Mouse (Mus musculus) erythroblast, embryonic 14.5 days (primary cell): ENCODE data around the gene Asb16. TPM values are rescaled to one million over a fixed set of nuclear protein-coding genes. Genes with fewer than 3 reads are reported as not detected.

Experiments
- H3K27me3 ChIP-seq: 2 replicates; pipeline ENCODE4 v1.6.1; 2012; ENCODE audit warnings: inconsistent platforms; ENCODE audit not compliant: control insufficient read depth
- H3K36me3 ChIP-seq: 2 replicates; pipeline ENCODE4 v1.6.1; 2012; ENCODE audit warnings: mild to moderate bottlenecking, inconsistent platforms; ENCODE audit not compliant: control insufficient read depth
- H3K4me1 ChIP-seq: 2 replicates; pipeline ENCODE4 v1.6.1; 2012; ENCODE audit warnings: inconsistent platforms; ENCODE audit not compliant: control insufficient read depth
- H3K4me3 ChIP-seq: replicated peaks from 2 replicates; pipeline ENCODE3; 2012; ENCODE audit warnings: moderate library complexity, mild to moderate bottlenecking, inconsistent platforms
- H3K9me3 ChIP-seq: 2 replicates; pipeline ENCODE4 v1.6.1; 2012; ENCODE audit warnings: low read length, inconsistent platforms, mixed read lengths; ENCODE audit not compliant: control insufficient read depth
- GATA1 ChIP-seq: IDR thresholded peaks from 2 replicates; pipeline ENCODE4 v1.6.1; 2012; ENCODE audit warnings: low read length, inconsistent platforms, mixed read lengths
- TAL1 ChIP-seq: IDR thresholded peaks from 3 replicates; pipeline ENCODE4 v1.6.1; 2012; ENCODE audit warnings: low read length, inconsistent platforms, mixed read lengths
- polyA plus RNA-seq: library from polyadenylated mRNA; stranded (reverse); fragments of >175 nt; gene quantifications from 2 replicates; pipeline ENCODE4 v1.2.3, GENCODE M21; 2012

Asb16 gene
- polyA plus RNA-seq, 1 experiment, result 0.02 TPM

DNA sequence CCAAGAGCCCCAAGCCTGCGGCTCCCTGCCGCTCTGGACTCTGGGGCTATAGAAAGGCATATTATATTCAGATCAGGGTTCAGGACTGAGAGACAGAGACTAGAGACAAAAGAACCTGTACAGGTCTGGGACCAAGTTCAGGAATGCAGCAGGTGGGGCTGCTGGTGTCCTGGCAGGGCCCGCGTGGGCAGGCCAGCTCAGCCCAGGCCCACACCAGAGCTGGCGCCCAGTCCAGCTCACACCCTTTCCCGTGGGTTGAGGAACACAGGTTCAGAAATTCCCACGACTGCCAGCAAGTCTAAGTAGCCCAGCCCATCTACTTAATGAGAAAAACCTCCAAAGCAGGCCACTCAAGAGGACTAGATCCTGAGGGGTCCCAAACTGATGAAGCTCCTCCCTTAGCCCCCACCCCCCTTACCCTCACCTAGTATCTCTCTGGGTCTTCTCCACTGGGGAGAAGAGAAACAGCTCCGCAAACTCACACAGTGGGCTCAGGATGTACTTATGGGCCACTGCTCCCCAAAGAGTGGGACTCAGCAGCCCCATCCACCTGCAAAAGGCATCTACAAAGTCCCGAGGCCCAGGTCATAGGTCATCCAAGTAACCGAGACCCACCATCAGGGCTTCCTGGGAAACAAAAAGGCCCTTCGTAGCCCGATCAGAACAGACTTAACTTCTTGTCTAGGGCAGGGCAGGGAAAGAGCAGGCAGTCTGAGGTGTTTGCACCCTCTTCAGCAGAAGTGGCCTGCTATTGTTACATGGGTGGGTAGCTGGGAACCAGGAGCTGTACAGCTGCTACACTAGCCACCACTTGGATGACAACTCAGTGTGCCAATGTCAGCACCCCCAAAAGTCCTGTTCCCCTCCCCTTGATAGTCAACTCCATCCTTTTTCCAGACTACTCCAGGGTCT is 42.2 kb upstream of the Asb16 start:
- Histone ChIP-seq H3K36me3 (no peaks in the 10 kb centered on the region), H3K27me3 (peaks cover 82% of the 10 kb centered on the region), H3K4me3 (no peak overlapping the region), H3K9me3 (no peaks in the 10 kb centered on the region), H3K4me1 (peaks cover 51% of the 10 kb centered on the region)
- TF ChIP-seq GATA1 (no peak), TAL1 (no peak)

DNA sequence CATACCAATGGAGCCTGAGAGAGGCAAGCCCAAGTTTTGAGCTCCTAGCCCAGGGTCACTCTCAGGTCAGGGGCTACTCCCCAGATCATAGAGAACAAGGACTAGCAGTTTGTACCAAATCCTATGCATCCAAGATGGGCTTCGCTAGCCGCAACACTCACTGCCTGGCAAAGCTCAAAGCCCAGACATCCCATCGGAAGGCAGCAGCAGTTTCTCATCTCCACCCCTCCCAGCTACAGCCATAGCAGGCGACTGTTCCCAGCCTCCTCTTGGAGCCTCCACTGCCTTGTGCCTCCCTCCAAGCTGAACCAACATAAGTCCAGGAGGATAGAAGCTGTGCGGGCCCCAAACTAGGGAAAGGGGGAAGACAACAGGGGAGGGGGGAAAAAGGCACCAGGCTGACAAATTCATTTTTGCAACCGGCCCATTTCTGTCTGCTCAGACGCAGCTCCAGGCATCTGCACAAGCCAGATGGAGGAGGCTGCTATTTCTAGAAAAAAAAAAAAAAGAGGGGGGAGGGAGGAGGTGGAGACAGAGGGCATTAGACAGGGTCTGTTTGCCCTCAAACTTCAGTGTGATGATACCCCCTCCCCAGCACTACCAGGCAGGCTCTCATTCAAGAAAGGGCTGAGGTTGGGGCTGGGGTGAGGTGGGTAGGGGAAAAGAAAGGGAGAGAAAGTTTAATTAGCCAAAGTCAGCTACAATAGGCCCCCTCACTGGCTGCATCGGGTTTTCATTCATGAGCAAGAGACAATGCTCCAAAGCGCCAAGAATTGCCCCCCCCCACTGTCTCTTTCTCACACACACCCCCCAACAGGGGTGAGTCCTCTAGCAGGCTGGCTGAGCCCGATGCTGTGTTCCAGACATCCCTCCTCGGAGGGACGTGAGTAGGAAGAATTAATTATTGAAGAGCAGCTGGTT is 41.0 kb upstream of the Asb16 start:
- peaks cover 51% of the 10 kb centered on the region for H3K4me1 ChIP-seq
- peaks cover 80% of the 10 kb centered on the region for H3K27me3 ChIP-seq

DNA sequence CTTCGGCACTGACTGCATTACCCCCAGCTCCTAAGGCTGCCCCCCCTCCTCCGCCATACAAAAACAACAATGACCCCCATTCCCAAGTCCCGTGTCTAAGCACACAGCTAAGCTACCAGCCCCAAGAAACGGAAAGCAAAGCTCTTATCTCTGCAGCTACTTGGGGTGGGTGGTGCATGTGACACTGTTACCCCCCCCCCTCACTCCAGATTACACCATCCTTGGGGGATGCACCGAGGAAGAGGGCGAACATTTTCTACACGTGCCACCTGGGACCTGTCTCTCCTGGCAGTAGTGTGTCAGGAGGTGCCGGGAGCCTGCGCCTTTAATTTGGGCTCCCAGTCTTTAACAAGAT is 40.4 kb upstream of the Asb16 start:
- H3K9me3 ChIP-seq, result no peaks in the 10 kb centered on the region
- TF ChIP-seq TAL1, result no peak
- TF ChIP-seq GATA1, result no peak
- H3K4me1 ChIP-seq, result peaks cover 51% of the 10 kb centered on the region
- peak overlapping the region; percentile 36 for H3K4me3 ChIP-seq
- peaks cover 86% of the 10 kb centered on the region for H3K27me3 ChIP-seq
- no peaks in the 10 kb centered on the region for H3K36me3 ChIP-seq

More for the DNA sequence above, 41.0 kb upstream of the Asb16 start:
- Histone ChIP-seq H3K4me3 (peak overlapping the region; percentile 36), H3K9me3 (no peaks in the 10 kb centered on the region), H3K36me3 (no peaks in the 10 kb centered on the region)
- TF ChIP-seq TAL1, result no peak
- TF ChIP-seq GATA1, result no peak

DNA sequence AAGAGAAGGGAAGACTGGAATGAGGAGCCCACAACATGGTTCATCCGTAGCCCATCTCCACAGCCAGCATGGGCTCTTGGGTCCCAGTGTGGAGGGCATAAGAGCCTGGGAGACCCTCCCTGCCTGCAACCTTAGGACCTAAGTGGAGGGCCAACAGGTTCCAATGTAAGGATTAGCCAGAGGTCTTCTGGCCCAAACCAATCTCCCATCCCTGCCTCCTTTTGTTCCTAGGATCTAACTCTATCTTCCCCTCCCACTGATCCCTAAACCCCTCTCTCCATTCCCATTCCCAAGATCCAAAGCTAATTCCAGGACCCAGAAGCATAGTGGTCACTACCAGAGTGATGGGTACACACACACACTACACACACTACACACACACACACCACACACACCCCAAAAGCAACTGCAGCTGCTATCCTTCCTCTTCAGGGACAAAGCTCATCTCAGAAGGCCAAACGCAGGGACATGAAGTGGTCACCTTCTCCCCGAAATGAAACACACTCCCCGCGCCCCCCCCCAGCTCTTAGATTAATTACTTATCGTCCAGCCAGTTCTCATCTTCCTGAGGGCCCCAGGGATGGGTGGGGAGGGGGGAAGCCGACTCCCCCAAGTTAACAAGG is 39.8 kb upstream of the Asb16 start:
- TF ChIP-seq TAL1 (no peak), GATA1 (no peak)
- no peaks in the 10 kb centered on the region for H3K36me3 ChIP-seq
- H3K4me1 ChIP-seq, result peaks cover 46% of the 10 kb centered on the region
- H3K27me3 ChIP-seq, result peaks cover 80% of the 10 kb centered on the region
- H3K9me3 ChIP-seq, result no peaks in the 10 kb centered on the region
- H3K4me3 ChIP-seq, result peak overlapping the region; percentile 81

DNA sequence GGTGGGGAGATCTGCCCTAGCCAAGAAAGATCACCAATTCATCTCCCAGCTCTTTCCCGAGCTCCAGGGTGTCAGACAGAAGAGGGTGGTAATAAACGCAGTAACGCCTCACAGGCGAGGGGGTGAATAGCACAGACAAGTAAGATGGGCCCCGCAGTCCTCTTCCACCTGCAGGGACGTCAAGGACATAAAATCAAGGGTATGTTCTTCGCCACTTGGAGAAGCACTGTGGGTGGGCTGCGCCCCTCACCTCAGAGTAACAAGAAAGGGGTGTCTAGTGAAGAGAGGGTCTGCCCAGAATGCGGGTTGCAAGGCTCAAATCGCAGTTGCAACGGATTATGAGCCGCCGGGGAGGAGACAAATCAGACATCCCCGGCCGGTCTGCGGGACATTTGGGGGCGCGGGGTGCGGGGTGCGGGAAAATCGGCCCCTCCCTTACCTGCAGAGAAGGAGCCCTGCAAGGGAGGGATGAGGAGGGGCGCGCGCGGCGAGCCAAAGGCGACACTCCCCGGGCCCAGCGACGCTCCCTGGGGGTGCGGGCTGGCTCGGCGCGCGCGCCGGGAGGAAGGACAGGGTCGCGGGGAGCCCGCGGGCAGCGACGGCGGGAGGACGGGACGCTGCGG is 39.1 kb upstream of the Asb16 start:
- peak overlapping the region; percentile 81 for H3K4me3 ChIP-seq
- H3K4me1 ChIP-seq, result peaks cover 39% of the 10 kb centered on the region
- no peaks in the 10 kb centered on the region for H3K9me3 ChIP-seq
- peaks cover 76% of the 10 kb centered on the region for H3K27me3 ChIP-seq
- H3K36me3 ChIP-seq, result no peaks in the 10 kb centered on the region
- no peak for TF ChIP-seq TAL1

DNA sequence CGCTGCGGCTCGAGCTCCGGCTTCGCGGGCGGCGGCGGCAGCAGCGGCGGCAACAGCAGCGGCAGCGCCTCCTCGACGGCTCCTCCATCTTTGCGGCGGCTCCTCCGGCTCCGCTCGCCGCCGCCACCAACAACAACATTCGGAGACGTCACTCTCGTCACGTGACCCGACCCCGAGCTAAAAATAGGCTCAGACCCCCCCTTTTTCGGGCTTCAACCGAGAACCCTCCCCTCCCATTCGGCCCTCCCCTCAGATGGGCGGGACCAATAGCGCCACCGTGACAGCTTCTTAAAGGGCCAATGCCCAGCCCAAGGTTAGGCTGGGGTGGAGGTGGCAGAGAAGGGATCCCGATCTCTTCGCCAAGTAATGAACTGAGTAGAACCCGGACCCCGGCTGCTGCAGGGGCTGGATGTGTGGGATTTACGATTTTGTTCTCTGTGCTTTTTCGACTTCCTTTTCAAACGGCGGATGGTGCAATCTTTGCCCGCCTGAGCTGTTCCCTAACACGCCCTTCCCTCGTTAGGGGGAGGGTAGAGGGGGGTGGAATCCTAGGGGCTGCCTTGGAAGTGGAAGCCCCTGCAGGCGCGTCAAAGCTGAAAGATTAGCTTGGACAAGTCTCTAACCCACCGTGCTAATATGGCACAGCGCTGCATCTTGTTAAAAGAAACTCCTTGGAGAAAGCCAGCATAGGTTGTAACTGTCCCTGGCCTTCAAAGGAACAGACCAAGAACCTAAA is 38.4 kb upstream of the Asb16 start, which contains the start of gene Hdac5:
Gene Hdac5 (minus strand): TSS at position 161 of the 736 bp plus-strand sequence.
- Histone ChIP-seq H3K4me1 (peaks cover 31% of the 10 kb centered on the region), H3K27me3 (peaks cover 71% of the 10 kb centered on the region), H3K9me3 (no peaks in the 10 kb centered on the region), H3K36me3 (no peaks in the 10 kb centered on the region), H3K4me3 (peak within 1 kb of the TSS; percentile 81)
- TF ChIP-seq GATA1 (no peak), TAL1 (no peak)

DNA sequence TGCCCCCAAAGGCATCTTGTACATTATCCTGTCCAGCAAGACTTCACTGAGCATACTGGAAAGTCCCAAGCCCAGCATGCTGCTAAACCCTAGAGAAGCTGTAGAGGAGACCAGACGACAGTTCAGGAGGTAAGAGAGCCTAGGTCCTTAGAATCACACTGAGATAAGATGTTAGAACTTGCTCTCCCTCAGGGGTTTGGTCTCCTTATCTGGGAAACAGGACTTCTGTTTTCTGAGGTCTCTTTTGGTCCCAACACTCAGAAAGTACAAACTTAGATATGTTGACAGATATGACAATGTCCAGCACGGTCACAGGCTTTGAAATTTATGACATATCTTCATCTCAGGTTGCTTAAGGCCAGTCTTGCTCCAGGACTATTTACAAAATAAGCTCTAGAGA is 32.5 kb upstream of the Asb16 start:
- H3K4me3 ChIP-seq, result no peak overlapping the region
- no peaks in the 10 kb centered on the region for H3K36me3 ChIP-seq
- H3K9me3 ChIP-seq, result no peaks in the 10 kb centered on the region
- H3K4me1 ChIP-seq, result peaks cover under 1% of the 10 kb centered on the region; the same call in 1 of the 2 replicates
- TF ChIP-seq GATA1, result no peak
- TF ChIP-seq TAL1, result no peak
- H3K27me3 ChIP-seq, result peaks cover 16% of the 10 kb centered on the region

DNA sequence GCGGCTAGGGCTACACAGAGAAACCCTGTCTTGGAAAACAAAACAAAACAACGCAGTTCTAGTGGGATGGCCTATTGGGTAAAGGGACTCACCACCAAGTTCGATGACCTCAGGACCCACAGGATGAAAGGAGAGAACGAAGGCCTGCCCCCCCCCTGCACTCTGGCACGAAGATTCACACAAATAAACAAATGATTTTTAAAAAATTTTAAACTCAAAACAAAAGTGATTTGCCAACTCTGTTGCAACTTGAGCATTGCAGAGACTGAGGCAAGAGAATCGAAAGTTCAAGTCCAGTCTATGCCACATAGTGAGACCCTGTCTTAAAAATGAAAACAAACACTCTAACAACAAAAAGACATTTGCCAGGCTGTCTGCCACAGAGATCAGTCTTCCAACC is 27.9 kb upstream of the Asb16 start:
- peaks cover 7% of the 10 kb centered on the region for H3K4me1 ChIP-seq
- no peaks in the 10 kb centered on the region for H3K36me3 ChIP-seq
- H3K9me3 ChIP-seq, result peaks cover 2% of the 10 kb centered on the region; the same call in 1 of the 2 replicates
- H3K4me3 ChIP-seq, result no peak overlapping the region
- TF ChIP-seq GATA1, result no peak
- no peak for TF ChIP-seq TAL1
- H3K27me3 ChIP-seq, result peaks cover 14% of the 10 kb centered on the region
